Mouse (Mus musculus) midbrain, embryonic 15.5 days (tissue): ENCODE data around the gene Mab21l1. TPM values are rescaled to one million over a fixed set of nuclear protein-coding genes. Genes with fewer than 3 reads are reported as not detected.

Experiments used
- ATAC-seq: fragments of 200-750 bp; cut with Nextera tagmentation; replicated peaks from 2 replicates; pipeline ENCODE4 v1.8.0; 2017; ENCODE audit warnings: moderate TSS enrichment
- H3K27ac ChIP-seq: fragments of 300-500 bp; sonication (generic); 2 replicates; pipeline ENCODE4 v1.5.1; 2015; ENCODE audit warnings: mild to moderate bottlenecking, inconsistent platforms
- H3K27me3 ChIP-seq: fragments of 300-500 bp; sonication (generic); replicated peaks from 2 replicates; pipeline ENCODE4 v1.6.1; 2015; ENCODE audit warnings: inconsistent platforms
- H3K36me3 ChIP-seq: fragments of 300-500 bp; sonication (generic); replicated peaks from 2 replicates; pipeline ENCODE4 v1.6.1; 2015; ENCODE audit warnings: inconsistent platforms
- H3K4me1 ChIP-seq: fragments of 300-500 bp; sonication (generic); 2 replicates; pipeline ENCODE4 v1.6.1; 2015; ENCODE audit warnings: inconsistent platforms
- H3K4me2 ChIP-seq: fragments of 300-500 bp; sonication (generic); 2 replicates; pipeline ENCODE4 v1.6.1; 2015; ENCODE audit warnings: inconsistent platforms, mild to moderate bottlenecking, moderate library complexity
- H3K4me3 ChIP-seq: fragments of 300-500 bp; sonication (generic); 2 replicates; pipeline ENCODE4 v1.5.1; 2015; ENCODE audit warnings: mild to moderate bottlenecking, inconsistent platforms
- H3K9ac ChIP-seq: fragments of 300-500 bp; sonication (generic); 2 replicates; pipeline ENCODE4 v1.6.1; 2015; ENCODE audit warnings: mild to moderate bottlenecking, inconsistent platforms
- H3K9me3 ChIP-seq: fragments of 300-500 bp; sonication (generic); 2 replicates; pipeline ENCODE4 v1.6.1; 2016; ENCODE audit warnings: inconsistent platforms
- WGBS: fragments of 180-500 bp; shearing (Covaris S2); methylation state at CpG from one replicate; pipeline ENCODE4 v1.1.7; 2015; ENCODE audit warnings: mixed read lengths; 5-methylcytosine and 5-hydroxymethylcytosine counted together
- polyA plus RNA-seq: library from polyadenylated mRNA; unstranded; fragments of >200 nt; fragmentation: Nextera tagmentation; extraction: Ambion mirVana; gene quantifications from 2 replicates; pipeline ENCODE4 v1.2.1, GENCODE M21; 2015

Mab21l1 gene
- 159 and 172 TPM in 2 replicates for polyA plus RNA-seq

DNA sequence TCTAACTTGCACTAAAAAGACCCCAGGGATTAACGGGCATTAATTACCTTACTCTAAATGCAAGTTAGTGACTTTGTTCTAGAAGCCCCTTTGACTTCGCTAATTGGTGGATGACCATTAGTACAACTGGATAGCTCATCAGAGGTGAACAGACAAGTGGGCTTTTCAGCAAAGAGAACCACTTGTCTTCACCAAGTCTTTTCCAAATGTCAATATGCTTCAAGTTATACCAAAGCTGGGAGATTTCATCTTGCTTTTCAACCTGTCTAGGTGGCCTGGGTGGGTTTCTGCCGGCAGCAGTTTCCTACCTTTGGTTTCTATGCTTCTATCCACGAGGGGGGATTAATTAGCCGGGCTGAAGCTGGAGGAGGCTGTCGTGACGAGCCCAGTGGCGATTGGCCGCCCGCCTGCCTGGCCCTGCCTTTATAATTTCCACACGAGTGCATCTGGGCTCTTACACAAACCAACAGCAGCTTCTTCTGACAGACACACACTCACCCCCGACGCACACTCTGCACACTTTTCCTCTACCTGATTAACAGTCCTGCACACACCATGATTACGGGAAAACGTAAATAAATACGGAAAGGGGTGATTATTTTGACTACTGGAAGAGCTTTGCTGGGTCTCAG is at the start of gene Mab21l1:
Gene Mab21l1, plus strand, starts transcription at position 455 of the 632 bp plus-strand sequence.
- Histone ChIP-seq H3K4me3 (peak within 1 kb of the TSS; percentile 56), H3K9ac (peak within 1 kb of the TSS; percentile 76), H3K4me1 (peaks cover 27% of the 10 kb centered on the region), H3K27ac (peak within 1 kb of the TSS; percentile 93), H3K36me3 (no peaks in the 10 kb centered on the region), H3K4me2 (peak within 1 kb of the TSS; percentile 65), H3K9me3 (no peaks in the 10 kb centered on the region), H3K27me3 (0 out of 2 replicates have a peak, but pooled peaks cover 2% of the 10 kb centered on the region)
- ATAC-seq = peak; percentile 82
- WGBS = 12% methylated on average over 16 of the region's 16 CpGs

DNA sequence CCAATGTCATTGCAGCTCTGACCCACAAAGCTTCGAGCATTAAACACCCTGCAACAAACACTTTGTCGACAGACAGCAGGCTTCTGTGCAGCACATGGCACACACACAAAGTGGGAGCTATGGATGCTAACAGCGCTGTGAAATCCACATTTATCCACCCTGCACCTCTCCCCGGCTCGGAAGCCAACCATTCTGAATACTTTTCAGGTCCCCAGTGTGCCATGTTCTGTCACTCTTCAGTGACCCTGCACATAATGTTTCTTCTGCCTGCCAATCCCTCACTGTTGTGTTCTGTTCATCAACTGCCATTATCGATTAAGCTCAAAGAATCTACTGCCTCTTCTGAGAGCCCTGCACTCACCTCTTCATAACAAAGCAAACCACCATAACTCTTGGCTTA is 48.6 kb upstream of the Mab21l1 start:
- no peaks in the 10 kb centered on the region for H3K36me3 ChIP-seq
- H3K27ac ChIP-seq = peak overlapping the region; percentile 44; the same call in 1 of the 2 replicates
- H3K9me3 ChIP-seq = no peaks in the 10 kb centered on the region
- no peak overlapping the region for H3K4me3 ChIP-seq
- H3K27me3 ChIP-seq = no peaks in the 10 kb centered on the region
- no peak overlapping the region for H3K4me2 ChIP-seq
- no peak overlapping the region for H3K9ac ChIP-seq
- peaks cover 12% of the 10 kb centered on the region for H3K4me1 ChIP-seq
- ATAC-seq = peak; percentile 28; the same call in 1 of the 2 replicates
- 35% methylated on average over 6 of the region's 6 CpGs for WGBS

DNA sequence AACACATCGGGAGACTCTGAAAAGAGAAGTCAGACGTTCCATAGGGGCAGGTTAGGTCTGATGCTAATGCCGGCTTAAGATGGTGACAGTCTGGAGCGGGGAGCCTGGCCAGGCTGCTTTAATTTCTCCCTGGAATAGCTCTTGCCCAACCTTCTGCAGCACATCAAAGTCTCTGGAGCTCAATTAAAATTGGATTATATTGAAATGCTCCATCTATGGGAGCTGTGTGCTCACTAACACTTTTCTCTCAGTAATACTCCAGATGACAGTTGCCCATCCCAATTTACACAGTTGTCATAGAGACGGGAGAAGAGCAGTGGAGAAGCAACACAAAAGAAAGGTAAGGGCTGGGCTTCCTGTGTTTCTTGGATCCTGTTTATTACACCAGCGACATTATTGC is 40.9 kb upstream of the Mab21l1 start:
- Histone ChIP-seq H3K27ac (peak overlapping the region; percentile 89), H3K4me1 (peaks cover 28% of the 10 kb centered on the region), H3K4me2 (peak overlapping the region; percentile 31), H3K36me3 (no peaks in the 10 kb centered on the region), H3K27me3 (no peaks in the 10 kb centered on the region), H3K9me3 (no peaks in the 10 kb centered on the region), H3K9ac (peak overlapping the region; percentile 17; the same call in 1 of the 2 replicates), H3K4me3 (no peak overlapping the region)
- WGBS = 17% methylated on average over 6 of the region's 6 CpGs
- peak; percentile 86 for ATAC-seq

GRCm38 (mm10) chr3:55742218-55742617 is 40.1 kb upstream of the Mab21l1 start:
- H3K9me3 ChIP-seq = no peaks in the 10 kb centered on the region
- WGBS = 45% methylated on average over 5 of the region's 5 CpGs
- H3K4me3 ChIP-seq = no peak overlapping the region
- H3K9ac ChIP-seq = no peak overlapping the region
- peak; percentile 31; the same call in 1 of the 2 replicates for ATAC-seq
- peaks cover 28% of the 10 kb centered on the region for H3K4me1 ChIP-seq
- no peaks in the 10 kb centered on the region for H3K36me3 ChIP-seq
- H3K4me2 ChIP-seq = no peak overlapping the region; the same call in 1 of the 2 replicates
- H3K27ac ChIP-seq = peak overlapping the region; percentile 89
- no peaks in the 10 kb centered on the region for H3K27me3 ChIP-seq

- H3K27me3 ChIP-seq = no peaks in the 10 kb centered on the region
- no peak overlapping the region for H3K9ac ChIP-seq
- no peaks in the 10 kb centered on the region for H3K9me3 ChIP-seq
- 48% methylated on average over 4 of the region's 4 CpGs for WGBS
- ATAC-seq = peak; percentile 55
- no peak overlapping the region for H3K4me3 ChIP-seq
- peaks cover 28% of the 10 kb centered on the region for H3K4me1 ChIP-seq
- H3K4me2 ChIP-seq = no peak overlapping the region
- no peaks in the 10 kb centered on the region for H3K36me3 ChIP-seq
- H3K27ac ChIP-seq = peak overlapping the region; percentile 89
Measured at GRCm38 (mm10) chr3:55742654-55743053, 39.7 kb upstream of the Mab21l1 start.

- ATAC-seq = no peak
- Histone ChIP-seq H3K36me3 (no peaks in the 10 kb centered on the region), H3K4me2 (no peak overlapping the region), H3K4me1 (peaks cover 28% of the 10 kb centered on the region), H3K9ac (no peak overlapping the region), H3K27ac (peak overlapping the region; percentile 89), H3K4me3 (no peak overlapping the region), H3K9me3 (no peaks in the 10 kb centered on the region), H3K27me3 (no peaks in the 10 kb centered on the region)
- 83% methylated on average over 5 of the region's 5 CpGs for WGBS
Measured at GRCm38 (mm10) chr3:55743885-55744284, 38.4 kb upstream of the Mab21l1 start.

DNA sequence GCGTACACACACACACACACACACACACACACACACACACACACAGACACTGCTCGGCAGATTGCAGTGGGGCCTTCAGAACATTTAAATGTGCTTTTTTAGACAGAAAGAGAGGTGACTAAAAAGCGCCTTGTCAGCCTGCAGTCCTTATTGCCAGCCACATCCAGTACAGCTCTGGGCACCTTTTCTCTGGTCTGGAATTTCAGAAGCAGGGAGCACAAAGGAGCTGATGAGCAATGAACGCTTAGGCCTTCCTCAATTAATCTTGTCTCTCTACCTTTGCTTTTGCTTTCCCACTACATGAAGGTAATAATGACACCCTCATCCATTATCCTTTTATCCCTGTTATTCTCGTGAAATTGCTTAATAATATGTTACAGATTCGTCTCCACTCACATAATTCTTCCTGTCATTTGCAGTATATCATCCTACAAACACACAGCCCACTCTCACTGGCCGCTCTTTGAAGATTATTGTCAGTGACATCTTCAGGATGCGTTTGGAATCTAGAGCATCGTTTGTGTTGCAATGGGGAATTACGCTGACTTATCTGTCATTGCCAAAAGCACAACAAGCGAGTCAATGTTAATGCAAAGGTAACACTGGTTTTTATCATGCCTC is 31.8 kb upstream of the Mab21l1 start:
- Histone ChIP-seq H3K9me3 (no peaks in the 10 kb centered on the region), H3K27ac (peak overlapping the region; percentile 77), H3K9ac (no peak overlapping the region), H3K27me3 (no peaks in the 10 kb centered on the region), H3K36me3 (no peaks in the 10 kb centered on the region), H3K4me1 (peaks cover 44% of the 10 kb centered on the region), H3K4me2 (no peak overlapping the region), H3K4me3 (no peak overlapping the region)
- WGBS = 34% methylated on average over 11 of the region's 11 CpGs
- peak; percentile 47 for ATAC-seq

- 26% methylated on average over 5 of the region's 5 CpGs for whole genome bisulfite sequencing
- H3K27ac ChIP-seq = peak overlapping the region; percentile 77
- no peaks in the 10 kb centered on the region for H3K9me3 ChIP-seq
- no peaks in the 10 kb centered on the region for H3K36me3 ChIP-seq
- no peaks in the 10 kb centered on the region for H3K27me3 ChIP-seq
- ATAC-seq = no peak
- H3K4me1 ChIP-seq = peaks cover 52% of the 10 kb centered on the region
- H3K4me2 ChIP-seq = no peak overlapping the region
- H3K4me3 ChIP-seq = no peak overlapping the region
- no peak overlapping the region for H3K9ac ChIP-seq
Measured at GRCm38 (mm10) chr3:55751363-55751762, 30.9 kb upstream of the Mab21l1 start.

DNA sequence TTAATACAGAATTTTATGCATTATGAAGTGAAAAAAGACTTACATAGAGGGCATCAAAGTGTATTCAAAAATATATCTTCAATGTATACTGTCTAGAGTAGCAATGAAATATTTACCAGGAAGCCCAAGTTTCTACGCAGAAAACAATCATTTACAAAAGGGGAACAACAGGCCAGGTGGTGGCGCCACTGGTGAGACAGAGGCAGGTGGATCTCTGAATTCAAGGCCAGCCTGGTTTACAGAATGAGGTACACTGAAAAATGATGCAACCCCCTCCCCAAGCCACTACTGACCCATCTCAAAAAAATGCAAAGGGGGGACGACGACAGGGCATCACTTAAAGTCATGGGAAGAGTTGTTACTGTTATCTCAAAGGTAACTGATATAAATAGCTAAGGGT is 29.8 kb upstream of the Mab21l1 start:
- H3K4me2 ChIP-seq = no peak overlapping the region
- no peak overlapping the region for H3K9ac ChIP-seq
- no peak overlapping the region for H3K27ac ChIP-seq
- H3K4me3 ChIP-seq = no peak overlapping the region
- ATAC-seq = no peak
- H3K4me1 ChIP-seq = peaks cover 63% of the 10 kb centered on the region
- H3K9me3 ChIP-seq = no peaks in the 10 kb centered on the region
- no peaks in the 10 kb centered on the region for H3K27me3 ChIP-seq
- no peaks in the 10 kb centered on the region for H3K36me3 ChIP-seq
- WGBS = 83% methylated on average over 4 of the region's 4 CpGs

- no peak overlapping the region for H3K4me3 ChIP-seq
- H3K9me3 ChIP-seq = no peaks in the 10 kb centered on the region
- H3K9ac ChIP-seq = no peak overlapping the region
- H3K4me2 ChIP-seq = no peak overlapping the region
- H3K27ac ChIP-seq = peak overlapping the region; percentile 90
- no peaks in the 10 kb centered on the region for H3K27me3 ChIP-seq
- WGBS = 63% methylated on average over 6 of the region's 6 CpGs
- H3K4me1 ChIP-seq = peaks cover 72% of the 10 kb centered on the region
- no peak for ATAC-seq
- no peaks in the 10 kb centered on the region for H3K36me3 ChIP-seq
Measured at GRCm38 (mm10) chr3:55753872-55754271, 28.4 kb upstream of the Mab21l1 start.

- Histone ChIP-seq H3K9me3 (no peaks in the 10 kb centered on the region), H3K27me3 (no peaks in the 10 kb centered on the region), H3K9ac (no peak overlapping the region), H3K4me2 (no peak overlapping the region), H3K27ac (peak overlapping the region; percentile 90), H3K4me1 (peaks cover 69% of the 10 kb centered on the region), H3K36me3 (no peaks in the 10 kb centered on the region), H3K4me3 (no peak overlapping the region)
- ATAC-seq = peak; percentile 32; the same call in 1 of the 2 replicates
- WGBS = 17% methylated on average over 6 of the region's 6 CpGs
Measured at GRCm38 (mm10) chr3:55754981-55755608, 27.2 kb upstream of the Mab21l1 start.

- peak overlapping the region; percentile 29 for H3K4me2 ChIP-seq
- H3K27ac ChIP-seq = peak overlapping the region; percentile 90
- 12% methylated on average over 11 of the region's 11 CpGs for WGBS
- no peak overlapping the region for H3K4me3 ChIP-seq
- no peaks in the 10 kb centered on the region for H3K27me3 ChIP-seq
- peak overlapping the region; percentile 31 for H3K9ac ChIP-seq
- no peaks in the 10 kb centered on the region for H3K9me3 ChIP-seq
- H3K36me3 ChIP-seq = no peaks in the 10 kb centered on the region
- ATAC-seq = peak; percentile 87
- H3K4me1 ChIP-seq = peaks cover 62% of the 10 kb centered on the region
Measured at GRCm38 (mm10) chr3:55755805-55756601, 26.3 kb upstream of the Mab21l1 start.
